Mouse (Mus musculus): ENCODE measurements around the gene Bace2. TPM values are rescaled to one million over a fixed set of nuclear protein-coding genes. Genes with fewer than 3 reads are reported as not detected.

The Bace2 gene
- polyA plus RNA-seq (2015; fragmentation: Nextera tagmentation; extraction: Ambion mirVana): 12.4 and 13.9 TPM in 2 replicates

DNA sequence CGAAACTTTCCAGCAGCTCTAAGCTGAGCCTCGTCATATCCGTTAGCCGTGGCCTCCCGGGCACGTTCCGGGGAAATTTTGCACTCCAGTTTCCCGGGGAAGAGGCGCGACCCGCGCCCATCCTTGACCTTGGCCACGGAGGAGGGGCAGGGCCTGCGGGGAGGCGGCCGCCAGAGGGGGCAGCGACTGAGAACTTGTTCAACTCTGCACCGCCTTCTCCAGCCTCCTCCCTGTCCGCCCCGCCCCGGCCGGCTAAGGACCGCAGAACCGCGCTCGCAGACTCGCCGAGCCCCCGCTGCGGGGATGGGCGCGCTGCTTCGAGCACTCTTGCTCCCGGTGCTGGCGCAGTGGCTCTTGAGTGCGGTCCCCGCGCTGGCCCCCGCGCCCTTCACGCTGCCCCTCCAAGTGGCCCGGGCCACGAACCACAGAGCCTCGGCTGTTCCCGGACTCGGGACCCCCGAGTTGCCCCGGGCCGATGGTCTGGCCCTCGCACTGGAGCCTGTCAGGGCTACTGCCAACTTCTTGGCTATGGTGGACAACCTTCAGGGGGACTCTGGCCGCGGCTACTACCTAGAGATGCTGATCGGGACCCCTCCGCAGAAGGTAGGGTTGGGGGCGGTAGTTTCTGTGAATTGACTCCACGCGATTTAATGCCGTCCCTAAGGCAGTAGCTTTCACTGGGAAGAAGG is at the start of gene Bace2:
Gene Bace2, plus strand, starts transcription at position 244 of the 689 bp plus-strand sequence.
- Histone ChIP-seq H3K4me3 (peak within 1 kb of the TSS; percentile 59), H3K9ac (peak within 1 kb of the TSS; percentile 47), H3K36me3 (no peaks in the 10 kb centered on the region), H3K27ac (no peak within 1 kb of the TSS), H3K27me3 (peaks cover 12% of the 10 kb centered on the region; the same call in 1 of the 2 replicates), H3K4me2 (peak within 1 kb of the TSS; percentile 100), H3K4me1 (peaks cover 14% of the 10 kb centered on the region), H3K9me3 (no peaks in the 10 kb centered on the region)
- ATAC-seq (ENCODE audit: borderline replicate concordance, extremely low read depth, low FRiP score, low TSS enrichment): peak; percentile 86
- under 1% methylated on average over 58 of the region's 58 CpGs for WGBS

DNA sequence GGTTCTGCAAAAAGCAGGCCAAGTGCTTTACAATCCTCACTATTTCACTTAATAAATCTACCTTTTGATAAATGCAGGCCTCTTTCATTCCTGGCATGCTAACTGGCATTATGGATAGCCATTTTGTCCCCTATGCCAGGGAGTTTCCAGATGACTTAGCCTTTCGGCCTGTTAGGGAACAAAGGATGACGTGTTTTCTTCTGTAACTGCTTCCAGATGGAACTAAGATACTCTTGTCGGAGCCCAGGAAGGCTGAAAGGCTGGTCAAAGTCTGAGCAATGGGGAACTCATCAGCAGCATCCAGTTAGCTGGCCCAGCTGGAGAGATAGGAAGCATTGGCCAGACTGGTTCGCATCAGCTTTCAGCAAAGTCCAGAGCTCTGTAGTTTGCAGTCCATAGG is 48.9 kb upstream of the Bace2 start:
- H3K4me2 ChIP-seq: no peak overlapping the region
- H3K9ac ChIP-seq: no peak overlapping the region
- H3K9me3 ChIP-seq: no peaks in the 10 kb centered on the region
- H3K27ac ChIP-seq: no peak overlapping the region
- 65% methylated on average over 4 of the region's 4 CpGs for WGBS
- no peaks in the 10 kb centered on the region for H3K4me1 ChIP-seq
- no peak for ATAC-seq (ENCODE audit: borderline replicate concordance, extremely low read depth, low FRiP score, low TSS enrichment)
- no peaks in the 10 kb centered on the region for H3K27me3 ChIP-seq
- H3K4me3 ChIP-seq: no peak overlapping the region
- H3K36me3 ChIP-seq: no peaks in the 10 kb centered on the region

DNA sequence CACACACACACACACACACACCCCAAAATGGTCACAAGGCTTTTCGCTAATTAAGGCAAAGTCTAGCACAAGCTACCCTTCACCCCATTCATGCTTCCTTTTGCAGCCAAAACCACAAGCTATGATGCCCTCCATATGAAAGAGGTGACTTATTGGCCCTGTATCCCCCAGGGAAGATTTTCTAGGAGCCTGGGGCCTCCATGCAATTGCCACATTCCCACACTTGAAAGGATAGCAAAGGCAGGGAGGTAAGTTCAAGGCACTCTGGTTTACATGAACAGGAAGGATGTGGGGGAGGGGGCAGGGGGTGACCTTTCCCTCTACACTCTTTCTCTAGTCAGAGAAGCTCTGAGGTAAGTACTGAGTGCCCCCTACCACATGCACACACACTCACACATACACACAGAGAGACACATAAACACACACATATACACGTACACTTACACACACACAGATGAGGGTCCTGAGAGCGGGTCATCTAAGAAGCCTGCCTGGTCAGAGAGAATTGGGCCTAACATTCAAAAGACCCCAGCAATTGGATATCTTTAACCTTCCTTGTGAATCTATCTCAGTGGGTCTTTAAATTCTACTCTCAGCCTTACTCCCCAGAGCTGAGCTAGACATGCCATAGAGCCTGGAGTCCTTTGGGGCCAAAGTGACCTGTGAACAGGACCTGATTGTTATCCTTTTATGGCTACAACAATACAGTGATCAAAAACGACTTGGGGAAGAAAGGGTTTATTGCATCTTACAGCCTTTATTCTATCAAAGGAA is 46.6 kb upstream of the Bace2 start:
- no peak overlapping the region for H3K9ac ChIP-seq
- ATAC-seq (ENCODE audit: borderline replicate concordance, extremely low read depth, low FRiP score, low TSS enrichment): no peak

DNA sequence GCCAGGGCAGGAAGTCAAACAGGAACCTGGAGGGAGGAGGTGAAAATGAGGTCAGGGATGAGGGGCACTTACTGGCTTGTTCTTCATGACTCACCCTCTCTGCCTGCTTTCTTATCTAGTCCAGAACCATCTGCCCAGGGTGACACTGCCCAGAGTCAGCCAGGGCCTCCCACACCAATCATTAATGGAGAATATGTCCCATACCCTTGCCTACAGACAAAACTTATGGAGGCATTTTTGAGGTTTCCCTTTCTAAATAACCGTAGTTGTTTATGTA is 46.0 kb upstream of the Bace2 start:
- no peak for ATAC-seq (ENCODE audit: borderline replicate concordance, extremely low read depth, low FRiP score, low TSS enrichment)
- Histone ChIP-seq H3K4me1 (no peaks in the 10 kb centered on the region), H3K9me3 (no peaks in the 10 kb centered on the region), H3K27ac (no peak overlapping the region), H3K4me2 (no peak overlapping the region), H3K4me3 (no peak overlapping the region), H3K36me3 (no peaks in the 10 kb centered on the region), H3K27me3 (no peaks in the 10 kb centered on the region), H3K9ac (no peak overlapping the region)
- WGBS: 38% methylated on average over 1 of the region's 1 CpGs

More for the DNA sequence above, 46.6 kb upstream of the Bace2 start:
- no peaks in the 10 kb centered on the region for H3K36me3 ChIP-seq
- no peaks in the 10 kb centered on the region for H3K27me3 ChIP-seq
- no peak overlapping the region for H3K4me3 ChIP-seq
- H3K9me3 ChIP-seq: no peaks in the 10 kb centered on the region
- no peaks in the 10 kb centered on the region for H3K4me1 ChIP-seq
- H3K27ac ChIP-seq: no peak overlapping the region
- WGBS: 67% methylated on average over 4 of the region's 4 CpGs
- H3K4me2 ChIP-seq: no peak overlapping the region

DNA sequence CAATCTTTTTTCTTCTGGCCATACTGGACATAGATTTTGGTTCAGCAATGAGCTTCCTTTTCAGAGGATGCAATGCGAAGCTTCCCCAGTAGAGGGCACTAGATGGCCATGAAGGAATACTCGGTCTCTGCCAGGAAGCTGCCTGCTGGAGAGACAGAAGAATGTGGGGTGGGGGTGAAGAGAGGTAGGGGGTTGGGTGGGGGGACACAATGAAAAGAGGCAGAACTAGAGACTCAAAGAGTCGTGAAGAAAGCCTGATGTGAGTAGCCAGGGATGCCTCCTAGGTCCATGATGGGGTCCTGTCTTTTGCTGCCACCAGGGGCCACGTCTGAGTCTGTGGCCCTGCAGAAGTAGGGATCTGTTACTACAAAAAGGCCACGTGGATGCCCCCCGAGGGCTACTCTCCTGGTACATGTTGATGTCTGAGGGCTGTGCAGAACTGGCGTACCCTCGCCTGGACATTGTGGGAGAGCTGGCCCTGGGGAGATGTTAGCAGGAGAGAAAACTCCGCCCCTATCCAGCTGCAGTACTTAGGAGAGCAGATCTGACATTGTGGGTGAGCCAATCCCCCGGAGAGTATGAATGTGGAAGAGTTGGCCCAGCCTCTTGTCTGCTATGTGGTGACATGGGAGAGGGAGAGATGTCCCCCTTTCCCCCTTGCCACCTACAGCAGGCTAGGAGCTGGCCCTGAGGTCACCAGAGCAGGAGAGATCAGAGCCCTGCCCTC is 43.4 kb upstream of the Bace2 start:
- H3K4me3 ChIP-seq: no peak overlapping the region
- H3K36me3 ChIP-seq: no peaks in the 10 kb centered on the region
- H3K9ac ChIP-seq: no peak overlapping the region
- no peaks in the 10 kb centered on the region for H3K4me1 ChIP-seq
- no peaks in the 10 kb centered on the region for H3K27me3 ChIP-seq
- H3K9me3 ChIP-seq: no peaks in the 10 kb centered on the region
- H3K27ac ChIP-seq: no peak overlapping the region
- WGBS: 27% methylated on average over 10 of the region's 10 CpGs
- peak; percentile 67 for ATAC-seq (ENCODE audit: borderline replicate concordance, extremely low read depth, low FRiP score, low TSS enrichment)
- no peak overlapping the region for H3K4me2 ChIP-seq

DNA sequence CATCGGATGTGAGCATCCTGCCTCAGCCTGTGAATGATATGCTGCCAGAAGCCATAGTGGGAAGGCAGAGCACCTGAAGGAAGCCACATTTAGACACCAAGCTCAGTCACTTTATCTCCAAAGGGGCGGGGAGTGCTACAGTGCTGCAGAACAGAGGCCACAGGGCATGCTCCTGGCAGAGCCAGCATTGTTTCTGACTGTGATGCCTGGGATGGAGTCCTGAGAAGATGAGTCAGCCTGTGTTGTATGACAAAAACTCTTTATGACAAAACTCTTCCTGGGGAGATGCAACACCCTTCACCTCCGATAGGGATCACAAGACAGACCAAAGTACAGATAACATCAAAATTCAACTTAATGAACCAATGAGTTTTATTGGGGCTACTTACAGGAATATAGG is 35.0 kb upstream of the Bace2 start:
- Histone ChIP-seq H3K4me1 (no peaks in the 10 kb centered on the region), H3K9ac (no peak overlapping the region), H3K27me3 (no peaks in the 10 kb centered on the region), H3K4me3 (no peak overlapping the region), H3K9me3 (no peaks in the 10 kb centered on the region), H3K36me3 (no peaks in the 10 kb centered on the region), H3K27ac (no peak overlapping the region), H3K4me2 (no peak overlapping the region)
- ATAC-seq (ENCODE audit: borderline replicate concordance, extremely low read depth, low FRiP score, low TSS enrichment): no peak
- 62% methylated on average over 3 of the region's 3 CpGs for WGBS

DNA sequence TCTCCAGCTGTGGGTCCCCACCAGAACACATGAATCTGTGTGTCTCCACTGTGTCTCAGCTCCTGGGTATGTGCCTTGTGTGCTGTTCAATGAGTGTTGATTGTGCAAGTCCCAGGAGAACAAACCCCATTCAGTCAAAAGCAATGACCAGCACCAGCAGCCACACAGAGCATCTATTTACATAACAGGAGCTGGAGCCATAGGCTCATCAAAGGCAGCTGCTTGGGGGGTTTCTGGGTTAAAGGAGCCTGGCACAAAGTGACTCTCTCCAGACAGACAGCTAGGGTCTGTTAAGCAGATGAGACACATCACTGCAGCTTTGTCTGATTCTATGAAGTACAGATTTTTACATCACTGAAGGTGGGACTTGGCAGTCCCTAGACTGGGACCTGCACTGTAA is 33.9 kb upstream of the Bace2 start:
- Histone ChIP-seq H3K9me3 (no peaks in the 10 kb centered on the region), H3K4me3 (no peak overlapping the region), H3K4me2 (no peak overlapping the region), H3K27ac (no peak overlapping the region), H3K36me3 (no peaks in the 10 kb centered on the region), H3K9ac (no peak overlapping the region), H3K27me3 (no peaks in the 10 kb centered on the region), H3K4me1 (no peaks in the 10 kb centered on the region)
- no peak for ATAC-seq (ENCODE audit: borderline replicate concordance, extremely low read depth, low FRiP score, low TSS enrichment)

DNA sequence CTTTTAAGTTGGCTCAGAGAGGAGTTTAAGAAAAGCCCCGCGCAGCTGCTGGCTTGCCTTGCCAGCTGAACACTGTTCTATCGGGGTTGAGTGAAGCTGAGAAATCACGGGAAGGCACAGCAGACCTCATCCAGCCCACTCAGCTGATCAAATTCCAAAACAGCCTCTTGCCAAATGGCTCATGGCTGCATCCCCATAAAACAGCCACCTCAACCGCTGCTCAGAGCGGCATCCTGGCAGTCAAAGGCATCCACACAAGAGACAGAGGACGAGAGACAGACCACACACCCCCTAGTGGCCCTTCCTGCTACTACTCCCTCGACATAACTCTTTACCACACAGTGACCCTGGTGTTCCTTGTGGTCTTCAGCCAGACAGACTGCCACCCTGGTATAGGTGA is 30.6 kb upstream of the Bace2 start:
- H3K4me1 ChIP-seq: no peaks in the 10 kb centered on the region
- no peaks in the 10 kb centered on the region for H3K9me3 ChIP-seq
- 28% methylated on average over 8 of the region's 8 CpGs for WGBS
- no peaks in the 10 kb centered on the region for H3K36me3 ChIP-seq
- ATAC-seq (ENCODE audit: borderline replicate concordance, extremely low read depth, low FRiP score, low TSS enrichment): peak; percentile 11; the same call in 1 of the 2 replicates
- no peak overlapping the region for H3K4me3 ChIP-seq
- no peaks in the 10 kb centered on the region for H3K27me3 ChIP-seq
- no peak overlapping the region for H3K27ac ChIP-seq
- H3K9ac ChIP-seq: no peak overlapping the region
- no peak overlapping the region for H3K4me2 ChIP-seq

DNA sequence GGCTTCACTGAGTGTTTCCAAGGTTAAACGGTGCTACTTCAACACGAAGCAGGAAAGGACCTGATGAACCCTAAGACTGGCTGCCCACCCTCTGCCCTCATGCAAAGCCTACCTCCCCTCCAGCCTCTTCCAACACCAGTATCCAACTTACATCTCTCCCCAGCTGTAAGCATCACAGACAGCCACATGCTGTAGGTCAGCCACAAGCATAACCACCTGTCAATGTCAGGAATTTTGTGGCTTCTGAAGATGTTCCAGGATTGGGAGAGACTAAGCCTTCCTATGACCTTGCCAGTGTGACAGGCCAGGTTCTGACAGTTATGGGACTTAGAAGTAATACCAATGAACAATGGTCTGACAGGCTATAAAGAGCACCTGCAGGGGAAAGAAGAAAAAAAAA is 27.9 kb upstream of the Bace2 start:
- no peak overlapping the region for H3K4me2 ChIP-seq
- H3K27me3 ChIP-seq: no peaks in the 10 kb centered on the region
- WGBS: 51% methylated on average over 2 of the region's 2 CpGs
- no peaks in the 10 kb centered on the region for H3K4me1 ChIP-seq
- H3K9ac ChIP-seq: no peak overlapping the region
- no peak for ATAC-seq (ENCODE audit: borderline replicate concordance, extremely low read depth, low FRiP score, low TSS enrichment)
- H3K36me3 ChIP-seq: no peaks in the 10 kb centered on the region
- H3K9me3 ChIP-seq: no peaks in the 10 kb centered on the region
- H3K27ac ChIP-seq: no peak overlapping the region
- H3K4me3 ChIP-seq: no peak overlapping the region

DNA sequence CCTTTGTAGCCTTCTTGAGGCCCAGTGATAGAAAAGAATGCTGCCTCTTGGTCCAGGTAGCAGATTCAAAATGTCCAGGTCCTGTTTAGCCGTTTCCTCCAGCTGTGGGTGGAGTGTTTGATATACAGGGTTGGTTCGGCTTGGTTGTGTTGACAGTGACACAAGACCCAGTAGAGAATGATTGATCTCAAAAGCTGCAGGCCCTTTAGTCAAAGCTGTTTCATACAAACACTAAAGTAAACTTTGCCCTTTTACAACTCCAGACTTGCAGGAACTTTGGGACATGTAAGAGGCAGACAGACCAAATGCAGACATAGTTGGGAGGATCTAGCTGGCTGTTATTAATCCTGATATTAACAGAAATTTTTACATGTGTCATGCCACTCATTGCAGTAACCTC is 3.5 kb upstream of the Bace2 start:
- Histone ChIP-seq H3K4me2 (no peak overlapping the region), H3K9me3 (no peaks in the 10 kb centered on the region), H3K27ac (no peak overlapping the region), H3K9ac (no peak overlapping the region), H3K36me3 (no peaks in the 10 kb centered on the region), H3K4me1 (peaks cover 14% of the 10 kb centered on the region), H3K27me3 (peaks cover 5% of the 10 kb centered on the region; the same call in 1 of the 2 replicates), H3K4me3 (no peak overlapping the region)
- ATAC-seq (ENCODE audit: borderline replicate concordance, extremely low read depth, low FRiP score, low TSS enrichment): no peak
- WGBS: 44% methylated on average over 2 of the region's 2 CpGs

DNA sequence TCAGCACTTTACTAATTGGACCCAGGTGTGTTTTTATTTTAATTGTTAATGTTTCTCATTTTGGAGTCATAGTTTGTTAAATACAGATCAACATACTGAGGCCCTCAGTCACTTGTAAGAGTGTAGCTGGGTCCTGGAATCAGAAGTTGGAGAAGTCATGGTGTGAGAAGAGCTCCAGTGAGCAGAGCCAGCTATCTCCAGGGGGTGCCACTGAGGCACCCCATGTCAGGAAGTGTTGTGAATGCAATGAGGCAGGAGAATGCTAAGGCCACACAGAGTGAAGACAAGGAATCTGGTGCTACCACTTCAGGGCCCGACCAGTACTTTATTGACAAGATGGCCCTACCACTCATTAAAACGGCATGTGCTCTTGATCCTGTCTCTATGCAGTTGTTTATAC is 1.9 kb upstream of the Bace2 start:
- no peaks in the 10 kb centered on the region for H3K36me3 ChIP-seq
- H3K27ac ChIP-seq: no peak overlapping the region
- no peak overlapping the region for H3K4me3 ChIP-seq
- WGBS: 61% methylated on average over 2 of the region's 2 CpGs
- H3K9ac ChIP-seq: no peak overlapping the region
- peaks cover 12% of the 10 kb centered on the region; the same call in 1 of the 2 replicates for H3K27me3 ChIP-seq
- ATAC-seq (ENCODE audit: borderline replicate concordance, extremely low read depth, low FRiP score, low TSS enrichment): no peak
- no peaks in the 10 kb centered on the region for H3K9me3 ChIP-seq
- H3K4me2 ChIP-seq: no peak overlapping the region
- H3K4me1 ChIP-seq: peaks cover 14% of the 10 kb centered on the region

Data from lung, embryonic 15.5 days (tissue).